Mouse (Mus musculus): ENCODE results near the gene Gm49396. TPM values are rescaled to one million over a fixed set of nuclear protein-coding genes. Genes with fewer than 3 reads are reported as not detected.

The Gm49396 gene
- polyA plus RNA-seq, 1 experiment from 2014 or later: 12.3 TPM

DNA sequence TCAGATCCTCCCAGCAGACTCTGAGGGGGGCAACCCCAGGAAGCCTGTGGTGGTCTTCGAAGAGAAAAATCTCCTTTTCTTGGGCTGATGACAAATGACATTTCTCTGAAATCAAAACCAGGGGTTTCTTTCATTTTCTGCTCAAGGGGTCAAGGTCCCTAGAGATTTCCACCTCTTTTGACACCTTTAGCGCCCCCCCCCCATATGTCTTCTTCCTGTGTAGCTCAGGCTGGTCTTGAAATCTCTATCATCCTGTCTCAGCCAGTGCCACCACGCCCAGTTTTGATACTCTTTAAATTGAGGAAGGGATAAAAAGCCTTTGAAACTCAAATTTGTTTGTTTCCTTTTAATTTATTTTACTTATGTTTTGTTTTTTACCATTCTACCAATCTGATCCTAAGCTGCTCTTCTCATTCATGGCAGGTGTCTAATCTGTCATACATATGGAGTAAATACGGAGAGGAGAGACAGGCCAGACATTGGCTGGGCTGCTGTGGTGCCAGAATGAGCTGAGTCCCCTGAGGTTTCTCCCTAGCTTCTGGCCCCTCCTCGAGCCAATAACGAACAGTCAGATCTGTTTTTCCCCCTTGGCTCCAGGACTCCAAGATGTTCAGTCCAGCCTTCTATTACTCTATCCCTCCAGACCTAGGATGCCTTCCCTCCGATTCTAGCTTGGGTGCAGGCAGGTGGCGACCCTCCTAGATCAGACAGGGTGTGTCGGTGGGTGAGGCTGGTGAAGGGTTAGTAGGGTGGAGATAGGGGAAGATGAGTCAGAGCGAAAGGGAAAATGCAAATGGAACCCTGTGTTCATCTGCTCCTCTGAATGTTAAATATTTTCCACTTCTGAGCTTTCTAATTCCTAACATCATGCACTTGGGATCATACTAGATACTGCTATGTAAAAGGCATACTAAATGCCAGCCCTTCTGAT, 30.7 kb downstream of the Gm49396 start:
- no peaks in the 10 kb centered on the region for H3K36me3 ChIP-seq
- no peak overlapping the region for H3K4me3 ChIP-seq
- H3K4me1 ChIP-seq: peaks cover 7% of the 10 kb centered on the region
- no peaks in the 10 kb centered on the region for H3K9me3 ChIP-seq
- H3K27me3 ChIP-seq (ENCODE audit: insufficient read depth, poor library complexity, severe bottlenecking): peaks cover 8% of the 10 kb centered on the region; the same call in 1 of the 2 replicates
- no peak overlapping the region for H3K27ac ChIP-seq
- no peak for DNase-seq (ENCODE audit: low spot score)
- 71% methylated on average over 10 of the region's 10 CpGs for WGBS

GRCm38 (mm10) chr7:30594510-30595024, 31.4 kb downstream of the Gm49396 start:
- Histone ChIP-seq H3K27me3 (ENCODE audit: insufficient read depth, poor library complexity, severe bottlenecking) (peaks cover 8% of the 10 kb centered on the region; the same call in 1 of the 2 replicates), H3K9me3 (no peaks in the 10 kb centered on the region), H3K27ac (no peak overlapping the region), H3K4me1 (peaks cover 7% of the 10 kb centered on the region), H3K4me3 (no peak overlapping the region), H3K36me3 (no peaks in the 10 kb centered on the region)
- no peak for DNase-seq (ENCODE audit: low spot score)
- WGBS: 56% methylated on average over 4 of the region's 4 CpGs

- peaks cover 8% of the 10 kb centered on the region; the same call in 1 of the 2 replicates for H3K27me3 ChIP-seq (ENCODE audit: insufficient read depth, poor library complexity, severe bottlenecking)
- H3K36me3 ChIP-seq: no peaks in the 10 kb centered on the region
- no peak for DNase-seq (ENCODE audit: low spot score)
- H3K9me3 ChIP-seq: no peaks in the 10 kb centered on the region
- H3K4me1 ChIP-seq: peaks cover 12% of the 10 kb centered on the region
- WGBS: 76% methylated on average over 5 of the region's 5 CpGs
- H3K4me3 ChIP-seq: no peak overlapping the region
- no peak overlapping the region for H3K27ac ChIP-seq
Observed at GRCm38 (mm10) chr7:30596093-30596492, 32.9 kb downstream of the Gm49396 start.

DNA sequence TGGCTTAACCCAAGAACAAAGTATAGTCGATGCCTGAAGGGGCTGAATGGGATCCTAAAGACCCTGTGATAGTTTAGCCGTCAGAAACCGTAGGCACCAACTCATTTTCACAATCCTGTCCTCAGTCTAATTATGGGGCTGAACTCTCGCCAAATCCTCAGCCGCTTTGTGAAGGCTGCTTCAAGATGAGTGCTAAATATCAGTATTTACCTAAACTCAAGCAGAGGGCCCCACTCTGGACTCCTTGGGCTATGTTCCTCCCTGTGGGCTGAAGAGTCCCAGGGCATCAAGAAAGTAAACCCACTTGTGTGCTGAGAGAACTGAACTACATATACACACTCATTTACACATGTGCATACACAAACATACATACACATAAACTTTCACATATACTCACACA, 33.7 kb downstream of the Gm49396 start:
- DNase-seq (ENCODE audit: low spot score): no peak
- H3K9me3 ChIP-seq: no peaks in the 10 kb centered on the region
- no peak overlapping the region for H3K27ac ChIP-seq
- H3K27me3 ChIP-seq (ENCODE audit: insufficient read depth, poor library complexity, severe bottlenecking): peaks cover 8% of the 10 kb centered on the region; the same call in 1 of the 2 replicates
- H3K4me3 ChIP-seq: no peak overlapping the region
- H3K4me1 ChIP-seq: peaks cover 12% of the 10 kb centered on the region
- H3K36me3 ChIP-seq: no peaks in the 10 kb centered on the region
- WGBS: 78% methylated on average over 5 of the region's 5 CpGs

- no peaks in the 10 kb centered on the region for H3K9me3 ChIP-seq
- 91% methylated on average over 12 of the region's 12 CpGs for WGBS
- no peak for DNase-seq (ENCODE audit: low spot score)
- no peaks in the 10 kb centered on the region for H3K36me3 ChIP-seq
- H3K4me3 ChIP-seq: peak within 1 kb of the TSS; percentile 19; the same call in 1 of the 2 replicates
- no peak within 1 kb of the TSS for H3K27ac ChIP-seq
- peaks cover 18% of the 10 kb centered on the region for H3K4me1 ChIP-seq
- peaks cover 8% of the 10 kb centered on the region; the same call in 1 of the 2 replicates for H3K27me3 ChIP-seq (ENCODE audit: insufficient read depth, poor library complexity, severe bottlenecking)
Observed at GRCm38 (mm10) chr7:30598786-30599185, 35.6 kb downstream of the Gm49396 start, which contains the start of gene Zbtb32. TSS of gene Zbtb32 (minus strand) at chr7:30598909.

DNA sequence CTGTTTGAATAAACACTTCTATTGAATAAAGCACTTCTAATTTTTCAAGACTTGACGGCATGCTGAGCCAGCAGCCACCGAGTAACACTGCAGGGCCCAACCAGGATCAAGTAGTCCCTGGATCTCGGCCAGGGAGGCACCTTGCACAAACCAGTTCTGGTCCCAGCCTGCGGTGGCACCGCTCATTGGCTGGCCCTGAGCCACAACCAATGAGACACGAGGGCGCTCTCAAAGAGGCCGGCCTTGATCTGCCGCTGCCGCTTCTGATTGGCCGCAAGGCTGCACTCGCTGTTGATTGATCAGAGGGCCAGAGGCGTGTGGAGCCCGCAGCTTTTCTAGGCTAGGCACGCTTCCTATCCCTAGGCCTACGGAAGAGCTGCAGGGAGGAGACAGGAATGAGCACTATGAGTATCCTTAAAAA, 36.8 kb downstream of the Gm49396 start:
- H3K27ac ChIP-seq: no peak overlapping the region

GRCm38 (mm10) chr7:30600651-30601050, 37.5 kb downstream of the Gm49396 start:
- no peaks in the 10 kb centered on the region for H3K36me3 ChIP-seq
- peaks cover 18% of the 10 kb centered on the region for H3K4me1 ChIP-seq
- DNase-seq (ENCODE audit: low spot score): no peak
- no peaks in the 10 kb centered on the region for H3K27me3 ChIP-seq (ENCODE audit: insufficient read depth, poor library complexity, severe bottlenecking)
- H3K27ac ChIP-seq: no peak overlapping the region
- 72% methylated on average over 7 of the region's 7 CpGs for WGBS
- H3K9me3 ChIP-seq: no peaks in the 10 kb centered on the region
- no peak overlapping the region for H3K4me3 ChIP-seq

More for the DNA sequence above, 36.8 kb downstream of the Gm49396 start:
- Histone ChIP-seq H3K4me1 (peaks cover 18% of the 10 kb centered on the region), H3K27me3 (ENCODE audit: insufficient read depth, poor library complexity, severe bottlenecking) (peaks cover 4% of the 10 kb centered on the region; the same call in 1 of the 2 replicates), H3K9me3 (no peaks in the 10 kb centered on the region), H3K4me3 (peak overlapping the region; percentile 19), H3K36me3 (no peaks in the 10 kb centered on the region)
- WGBS: 2% methylated on average over 16 of the region's 16 CpGs
- peak; percentile 97 for DNase-seq (ENCODE audit: low spot score)

- DNase-seq (ENCODE audit: low spot score): no peak
- 23% methylated on average over 3 of the region's 3 CpGs for WGBS
- Histone ChIP-seq H3K36me3 (no peaks in the 10 kb centered on the region), H3K9me3 (no peaks in the 10 kb centered on the region), H3K4me3 (no peak overlapping the region), H3K27me3 (ENCODE audit: insufficient read depth, poor library complexity, severe bottlenecking) (peaks cover 5% of the 10 kb centered on the region; the same call in 1 of the 2 replicates), H3K4me1 (peaks cover 18% of the 10 kb centered on the region), H3K27ac (no peak overlapping the region)
Observed at GRCm38 (mm10) chr7:30602583-30602982, 39.4 kb downstream of the Gm49396 start.

DNA sequence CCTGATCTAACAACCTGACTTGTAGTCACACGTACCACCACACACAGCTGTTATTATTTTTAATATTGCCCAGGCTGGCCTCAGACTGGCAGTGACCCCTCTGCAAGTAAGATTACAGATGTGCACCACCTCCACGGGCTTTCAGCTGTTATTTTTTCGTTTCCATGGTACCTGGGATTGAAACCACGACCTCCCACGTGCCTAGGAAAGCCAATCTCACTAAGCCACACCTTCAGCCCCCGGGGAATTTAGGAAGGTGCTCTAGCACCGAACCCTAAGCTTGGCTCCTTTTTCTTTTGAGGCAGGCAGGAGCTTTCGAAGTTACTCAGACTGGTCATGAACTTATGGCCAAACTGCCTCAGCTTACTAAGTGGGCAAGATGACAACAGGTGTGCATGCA, 41.3 kb downstream of the Gm49396 start:
- peaks cover 19% of the 10 kb centered on the region for H3K4me1 ChIP-seq

DNA sequence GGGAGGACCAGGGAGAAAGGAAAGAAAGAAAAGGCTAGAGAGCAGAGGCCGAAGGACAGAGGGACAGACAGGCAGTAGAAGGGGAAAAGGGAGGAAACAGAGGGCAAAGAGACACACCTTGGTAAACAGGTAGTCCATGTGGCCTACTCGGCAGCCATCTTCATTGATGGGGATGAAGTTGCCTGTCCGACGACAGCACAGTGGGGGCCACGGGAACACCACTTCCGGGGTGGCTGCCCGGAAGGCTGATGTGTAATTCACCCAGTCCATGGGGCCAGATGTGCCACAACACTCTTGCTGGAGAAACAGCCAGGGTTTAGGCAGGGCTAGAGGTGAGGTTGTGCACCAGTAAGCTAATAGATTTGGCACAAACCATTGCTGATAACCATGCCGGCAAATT, 41.8 kb downstream of the Gm49396 start:
- H3K27me3 ChIP-seq (ENCODE audit: insufficient read depth, poor library complexity, severe bottlenecking): peaks cover 9% of the 10 kb centered on the region; the same call in 1 of the 2 replicates
- no peak overlapping the region for H3K27ac ChIP-seq
- no peaks in the 10 kb centered on the region for H3K9me3 ChIP-seq
- WGBS: 76% methylated on average over 8 of the region's 8 CpGs
- DNase-seq (ENCODE audit: low spot score): no peak
- peaks cover 20% of the 10 kb centered on the region for H3K4me1 ChIP-seq
- H3K4me3 ChIP-seq: no peak overlapping the region
- H3K36me3 ChIP-seq: no peaks in the 10 kb centered on the region

More for the DNA sequence above, 41.3 kb downstream of the Gm49396 start:
- no peak overlapping the region for H3K27ac ChIP-seq
- H3K9me3 ChIP-seq: no peaks in the 10 kb centered on the region
- no peak for DNase-seq (ENCODE audit: low spot score)
- 58% methylated on average over 8 of the region's 8 CpGs for WGBS
- peaks cover 9% of the 10 kb centered on the region; the same call in 1 of the 2 replicates for H3K27me3 ChIP-seq (ENCODE audit: insufficient read depth, poor library complexity, severe bottlenecking)
- H3K36me3 ChIP-seq: no peaks in the 10 kb centered on the region
- no peak overlapping the region for H3K4me3 ChIP-seq

DNA sequence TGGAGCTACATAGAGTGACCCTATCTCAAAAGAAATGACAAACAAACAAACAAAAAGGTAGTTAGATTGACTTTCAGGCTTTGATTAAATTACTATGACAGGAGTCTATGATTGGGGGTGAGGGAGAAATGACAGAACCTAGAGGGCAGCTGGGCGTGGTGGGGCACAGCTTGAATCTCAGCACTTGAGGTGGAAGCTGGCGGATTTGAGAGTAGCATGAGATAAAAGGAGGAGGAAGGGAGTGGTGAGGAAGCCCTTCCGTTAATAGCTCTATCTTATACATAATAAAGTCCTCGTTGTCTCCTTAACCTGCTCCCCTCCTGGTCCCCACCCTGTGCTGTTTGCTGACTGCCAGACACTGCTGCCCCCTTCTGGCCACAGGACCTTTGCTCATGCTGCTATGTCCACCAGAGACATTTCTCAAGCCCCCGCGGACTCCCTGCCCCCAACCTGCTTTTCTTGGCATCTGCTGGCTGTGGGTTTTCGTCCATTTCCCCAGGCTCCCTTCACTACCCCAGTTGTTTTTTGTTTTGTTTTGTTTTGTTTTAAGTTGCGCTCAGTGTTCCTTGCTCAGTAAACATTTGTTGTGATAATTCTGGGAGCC, 44.7 kb downstream of the Gm49396 start:
- DNase-seq (ENCODE audit: low spot score): no peak
- H3K27me3 ChIP-seq (ENCODE audit: insufficient read depth, poor library complexity, severe bottlenecking): peaks cover 9% of the 10 kb centered on the region; the same call in 1 of the 2 replicates
- H3K27ac ChIP-seq: no peak overlapping the region
- H3K9me3 ChIP-seq: no peaks in the 10 kb centered on the region
- no peak overlapping the region for H3K4me3 ChIP-seq
- peaks cover 12% of the 10 kb centered on the region for H3K4me1 ChIP-seq
- no peaks in the 10 kb centered on the region for H3K36me3 ChIP-seq
- 23% methylated on average over 8 of the region's 8 CpGs for WGBS

DNA sequence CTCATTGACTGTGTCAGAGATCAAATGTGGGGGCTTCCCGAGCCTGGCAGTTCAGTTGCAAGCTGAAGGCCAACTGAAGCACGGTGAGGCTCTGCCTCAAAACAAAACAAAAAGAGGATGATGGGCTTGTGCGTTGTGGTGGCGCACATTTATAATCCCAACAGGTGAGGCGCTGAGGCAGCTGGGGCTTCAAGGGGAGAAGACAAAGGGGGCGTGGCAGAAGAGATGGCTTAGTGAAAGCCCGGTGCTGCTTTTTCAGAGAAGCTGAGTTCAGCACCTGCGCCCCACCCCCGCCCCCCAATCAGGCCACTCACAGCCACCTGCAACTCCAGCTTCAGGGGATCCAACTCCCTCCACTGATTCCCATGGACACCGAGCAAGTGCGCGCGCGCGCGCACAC, 45.3 kb downstream of the Gm49396 start:
- H3K27ac ChIP-seq: no peak overlapping the region
- peaks cover 9% of the 10 kb centered on the region; the same call in 1 of the 2 replicates for H3K27me3 ChIP-seq (ENCODE audit: insufficient read depth, poor library complexity, severe bottlenecking)
- whole genome bisulfite sequencing: 49% methylated on average over 16 of the region's 16 CpGs
- no peaks in the 10 kb centered on the region for H3K9me3 ChIP-seq
- peaks cover 14% of the 10 kb centered on the region for H3K4me1 ChIP-seq
- no peak overlapping the region for H3K4me3 ChIP-seq
- H3K36me3 ChIP-seq: no peaks in the 10 kb centered on the region
- DNase-seq (ENCODE audit: low spot score): no peak

All from heart, embryonic 10.5 days (tissue).